Mouse (Mus musculus): ENCODE data around the gene Bicra. TPM values are rescaled to one million over a fixed set of nuclear protein-coding genes. Genes with fewer than 3 reads are reported as not detected.

The Bicra gene
- total RNA-seq, 1 experiment from 2014 or later, result 12.9 TPM

DNA sequence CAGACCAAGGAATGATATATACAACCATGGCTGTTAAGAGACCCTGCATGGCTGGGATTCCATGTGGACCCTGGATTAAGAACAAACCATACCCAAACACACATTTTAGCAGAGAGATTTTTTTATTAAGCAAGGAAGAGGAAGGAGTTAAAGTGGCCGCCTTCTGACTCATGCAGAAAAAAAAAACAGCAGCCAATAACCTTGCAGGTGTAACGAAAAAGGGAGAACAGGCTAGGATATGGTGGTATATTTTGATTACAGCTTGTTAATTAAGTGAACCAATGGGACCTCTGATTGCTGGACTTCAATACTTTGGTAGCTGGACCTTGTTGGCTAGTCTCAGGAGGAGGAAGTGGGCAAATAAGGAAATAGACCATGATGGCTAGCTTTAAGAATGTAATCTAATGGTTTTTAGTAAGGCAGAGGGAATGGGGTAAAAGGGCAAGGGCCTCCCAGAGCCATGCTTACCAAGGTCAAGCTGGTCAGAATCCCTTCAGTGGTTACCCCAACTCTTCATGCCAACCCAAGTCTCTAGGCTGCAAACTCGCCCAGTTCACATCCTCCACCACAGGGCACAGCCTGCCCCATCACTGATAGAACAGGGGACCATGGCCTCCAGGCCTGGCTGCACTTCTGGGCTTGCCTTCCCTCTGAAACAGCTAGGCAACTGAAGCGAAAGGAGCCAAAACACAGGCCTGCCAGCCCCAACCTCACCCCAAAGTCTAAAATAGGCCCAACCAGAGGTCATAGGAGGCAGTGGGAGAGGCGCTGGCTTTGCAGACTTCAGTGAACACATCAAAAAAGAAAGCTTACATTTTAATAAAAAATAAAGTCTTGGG, 28.2 kb downstream of the Bicra start:
- ATAC-seq (ENCODE audit: extremely low read depth, insufficient number of reproducible peaks, low FRiP score, poor library complexity, severe bottlenecking), result no peak

DNA sequence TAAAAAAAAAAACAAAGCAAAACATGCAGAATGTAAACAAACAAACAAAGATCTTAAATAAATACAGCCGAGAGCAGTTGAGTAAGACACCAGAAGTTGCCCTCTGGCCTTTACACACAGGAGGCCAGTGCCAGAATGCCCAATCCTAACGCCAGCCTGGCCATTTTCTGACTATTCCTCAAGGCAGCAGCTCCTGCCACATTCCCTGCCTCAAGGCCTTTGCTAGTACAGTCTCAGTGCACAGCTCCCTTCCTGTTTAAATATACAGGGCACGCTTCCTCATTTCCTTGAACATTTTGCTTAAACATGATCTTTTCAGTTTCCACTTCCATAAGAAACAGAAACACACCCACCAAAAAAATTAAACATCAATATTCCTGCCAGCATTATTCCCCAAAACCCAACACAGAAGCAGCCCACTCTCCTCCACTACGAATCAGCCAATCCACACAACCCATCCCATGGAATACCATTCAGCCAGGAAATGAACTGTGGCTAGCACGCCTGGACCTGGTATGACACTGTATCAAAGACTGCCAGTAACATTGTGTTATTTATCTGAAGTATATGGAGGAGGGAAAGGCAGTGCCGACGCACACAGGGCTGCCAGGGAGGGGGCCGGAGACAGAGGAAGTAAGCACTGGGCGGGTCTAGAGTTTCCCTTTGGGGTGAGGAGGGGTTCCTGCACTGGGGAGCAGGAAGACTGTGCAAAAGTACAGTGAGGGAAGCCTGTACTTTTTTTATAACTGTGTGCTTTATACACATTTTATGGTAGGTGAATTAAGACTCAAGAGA, 29.5 kb downstream of the Bicra start:
- peak; percentile 70 for ATAC-seq (ENCODE audit: extremely low read depth, insufficient number of reproducible peaks, low FRiP score, poor library complexity, severe bottlenecking)

GRCm38 (mm10) chr7:16015384-16015783, 32.3 kb downstream of the Bicra start:
- ATAC-seq (ENCODE audit: extremely low read depth, insufficient number of reproducible peaks, low FRiP score, poor library complexity, severe bottlenecking), result no peak

DNA sequence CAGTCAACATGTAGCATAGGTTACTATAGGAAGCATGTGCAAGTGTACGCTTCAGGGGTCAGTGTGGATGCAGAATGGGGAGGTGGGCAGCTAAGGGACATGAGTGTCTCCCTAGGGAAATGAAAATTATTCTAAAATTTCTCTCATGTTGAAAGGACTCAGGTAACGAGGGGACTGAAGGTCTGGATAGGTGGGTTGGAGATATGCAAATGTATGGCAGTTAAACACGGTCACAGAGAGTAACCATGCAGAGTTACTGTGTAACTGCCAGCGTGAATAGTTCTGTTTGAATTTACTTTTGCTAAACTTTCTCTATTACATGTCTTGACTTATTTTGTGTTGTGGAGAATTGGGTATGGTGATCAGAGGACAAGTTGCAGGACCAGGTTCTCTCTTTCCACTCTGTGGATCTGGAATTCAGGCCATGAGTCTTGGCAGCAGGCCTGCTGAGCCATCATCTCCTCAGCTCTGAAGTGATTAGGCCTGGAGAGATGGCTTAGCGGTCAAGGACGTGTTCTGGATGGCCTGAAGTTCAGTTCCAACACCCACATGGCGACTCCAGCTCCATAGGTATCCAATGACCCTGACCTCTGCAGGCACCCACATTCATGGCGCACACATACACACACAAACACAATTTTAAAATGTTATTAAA, 33.1 kb downstream of the Bicra start:
- ATAC-seq (ENCODE audit: extremely low read depth, insufficient number of reproducible peaks, low FRiP score, poor library complexity, severe bottlenecking), result no peak

GRCm38 (mm10) chr7:16013722-16014275, 33.9 kb downstream of the Bicra start:
- ATAC-seq (ENCODE audit: extremely low read depth, insufficient number of reproducible peaks, low FRiP score, poor library complexity, severe bottlenecking), result no peak

DNA sequence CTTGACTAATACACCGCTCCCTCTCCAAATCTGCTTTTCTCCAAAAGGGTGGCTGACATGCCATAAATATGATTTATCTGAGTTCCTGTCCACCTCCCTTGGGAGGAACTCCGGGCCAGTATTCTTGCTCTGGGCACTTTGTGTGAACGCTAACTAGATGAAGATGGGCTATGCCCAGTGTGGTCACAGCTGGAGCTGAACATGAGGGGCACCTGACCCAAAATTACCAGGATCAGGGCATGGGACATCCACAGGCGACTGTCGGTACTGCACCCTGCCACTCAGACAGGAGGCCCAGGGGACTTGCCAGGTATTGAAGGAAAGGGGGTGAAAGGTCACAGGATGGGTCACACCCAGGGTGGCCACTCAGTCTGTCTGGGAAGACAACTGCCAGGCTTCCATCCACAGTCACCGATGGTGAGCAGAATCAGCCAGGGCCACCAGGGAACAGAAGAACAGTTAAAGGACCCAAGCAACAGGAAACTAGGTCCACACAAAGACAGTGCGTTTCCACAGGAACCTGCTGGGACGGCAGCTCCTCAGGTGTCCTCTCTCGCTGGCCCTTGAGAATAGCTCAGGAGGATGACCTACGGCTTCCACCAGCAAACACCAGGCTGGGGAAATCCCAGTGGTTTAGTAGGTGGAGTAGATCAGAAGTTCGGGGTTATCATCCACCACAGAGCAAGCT, 35.0 kb downstream of the Bicra start:
- peak; percentile 45; the same call in 1 of the 2 replicates for ATAC-seq (ENCODE audit: extremely low read depth, insufficient number of reproducible peaks, low FRiP score, poor library complexity, severe bottlenecking)

DNA sequence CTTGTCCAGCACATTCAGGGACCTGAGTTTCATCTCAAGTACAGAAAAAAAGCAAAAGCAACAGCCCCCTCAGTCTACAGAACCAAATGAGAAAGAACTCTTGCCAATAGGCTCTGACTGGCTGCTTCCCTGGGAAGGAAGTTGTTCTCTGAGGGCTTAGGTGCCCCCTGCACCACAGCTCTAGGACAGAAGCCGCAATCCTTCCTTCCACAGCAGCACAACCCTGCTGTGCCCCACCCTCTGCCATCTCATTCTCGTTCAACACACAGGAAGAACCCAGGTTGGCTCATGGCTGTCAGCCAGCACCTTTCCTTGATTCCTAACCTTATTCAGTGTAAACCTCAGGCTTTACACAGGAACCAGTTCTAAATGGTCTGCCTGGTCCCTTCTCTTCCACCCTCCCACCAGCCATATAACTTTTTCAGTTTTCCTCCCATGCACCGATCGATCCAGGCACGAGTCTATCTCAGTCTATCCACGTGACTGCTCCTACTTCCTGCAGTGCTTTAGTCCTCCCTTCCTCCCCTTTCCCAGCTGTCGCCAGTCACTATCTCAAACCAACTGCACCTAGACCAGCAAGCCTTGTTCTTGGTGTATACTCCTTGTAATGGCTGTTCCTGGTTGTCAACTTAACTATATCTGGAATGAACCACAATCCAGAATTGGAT, 36.2 kb downstream of the Bicra start:
- no peak for ATAC-seq (ENCODE audit: extremely low read depth, insufficient number of reproducible peaks, low FRiP score, poor library complexity, severe bottlenecking)

DNA sequence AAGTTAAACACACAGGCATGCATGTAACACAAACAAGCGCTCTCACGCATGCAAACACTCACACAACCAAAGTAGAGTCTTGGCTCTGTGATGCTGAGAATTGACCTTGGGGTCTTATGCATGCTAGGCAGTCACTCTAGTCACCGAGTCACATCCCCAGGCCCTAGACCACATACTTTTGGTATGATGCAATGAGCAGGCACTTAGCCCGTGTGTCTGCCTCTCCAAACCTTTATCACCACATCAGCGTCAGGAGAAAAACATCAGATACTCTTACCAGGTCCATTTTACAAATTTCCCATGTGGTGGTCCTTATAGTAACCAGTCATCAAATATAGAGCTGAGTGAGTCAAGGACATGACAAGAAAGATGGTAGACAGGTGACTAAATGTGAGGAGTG, 37.1 kb downstream of the Bicra start:
- no peak for ATAC-seq (ENCODE audit: extremely low read depth, insufficient number of reproducible peaks, low FRiP score, poor library complexity, severe bottlenecking)

GRCm38 (mm10) chr7:16009636-16010035, 38.1 kb downstream of the Bicra start:
- ATAC-seq (ENCODE audit: extremely low read depth, insufficient number of reproducible peaks, low FRiP score, poor library complexity, severe bottlenecking), result no peak

DNA sequence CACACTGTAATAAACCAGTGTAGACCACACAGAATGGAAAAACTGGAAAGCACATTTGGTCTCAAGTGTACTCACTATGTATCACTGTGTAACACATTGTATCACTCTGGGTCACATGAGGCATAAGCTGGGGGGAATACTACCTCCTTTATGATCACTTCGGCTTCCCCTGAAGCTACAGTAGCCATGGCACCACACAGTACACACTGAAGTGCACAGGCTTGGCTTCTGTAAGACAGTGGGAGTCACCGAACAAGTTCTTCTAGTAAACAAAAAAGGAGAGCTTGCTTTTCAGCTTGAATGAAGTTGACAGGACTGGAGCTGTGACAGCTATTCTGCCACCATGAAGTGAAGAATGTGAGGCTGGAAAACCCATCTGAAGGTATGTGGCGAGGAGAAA, 42.7 kb downstream of the Bicra start:
- no peak for ATAC-seq (ENCODE audit: extremely low read depth, insufficient number of reproducible peaks, low FRiP score, poor library complexity, severe bottlenecking)

DNA sequence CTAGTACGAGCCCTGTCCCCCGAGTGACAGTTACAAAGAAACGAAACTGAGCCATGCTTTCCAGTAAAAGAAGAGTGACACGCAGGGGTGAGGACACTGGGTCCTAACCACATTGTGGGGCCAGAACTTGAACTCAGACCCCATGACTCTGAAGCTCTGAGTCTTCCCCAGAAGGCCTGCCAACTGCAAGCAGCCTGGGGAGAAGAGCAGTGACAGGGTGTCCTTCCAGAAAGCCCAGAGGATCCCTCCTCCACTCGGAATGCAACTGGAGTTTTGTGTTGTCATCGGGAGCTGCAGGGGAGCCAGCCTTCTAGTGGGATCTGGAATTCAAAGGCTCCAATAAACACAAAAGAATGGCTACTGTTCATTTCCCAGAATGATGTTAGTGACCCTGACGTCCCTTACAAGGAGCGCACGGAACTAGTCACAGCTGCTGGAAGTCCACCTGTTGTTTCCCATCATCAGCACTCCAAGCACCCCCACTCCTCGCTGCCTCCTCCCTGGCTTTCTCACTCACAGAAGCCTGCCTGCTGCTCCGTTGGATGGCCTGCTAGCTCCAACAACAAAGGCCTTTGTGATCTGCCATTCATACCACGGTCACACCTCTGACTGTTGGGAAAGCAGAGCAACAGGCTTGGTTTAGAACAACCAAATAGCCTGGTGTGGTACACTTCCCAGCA, 43.4 kb downstream of the Bicra start:
- ATAC-seq (ENCODE audit: extremely low read depth, insufficient number of reproducible peaks, low FRiP score, poor library complexity, severe bottlenecking), result no peak

DNA sequence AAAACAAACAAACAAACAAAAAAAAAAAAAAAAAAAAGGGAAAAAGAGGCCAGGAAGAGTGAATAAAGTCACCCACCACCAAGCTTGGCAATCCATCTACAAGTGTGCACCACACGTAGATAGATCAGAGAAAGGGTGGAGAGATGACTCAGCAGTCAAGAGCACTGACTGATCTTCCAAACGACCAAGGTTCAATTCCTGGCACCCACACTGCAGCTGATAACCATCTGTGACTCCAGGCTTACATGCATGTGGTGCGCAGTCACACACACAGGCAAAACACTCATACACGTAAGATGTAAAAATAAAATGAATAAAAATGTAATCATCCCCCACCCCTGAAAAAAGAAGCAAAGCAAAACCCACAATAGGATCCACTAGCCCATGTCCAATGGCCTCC, 44.7 kb downstream of the Bicra start:
- ATAC-seq (ENCODE audit: extremely low read depth, insufficient number of reproducible peaks, low FRiP score, poor library complexity, severe bottlenecking), result no peak

DNA sequence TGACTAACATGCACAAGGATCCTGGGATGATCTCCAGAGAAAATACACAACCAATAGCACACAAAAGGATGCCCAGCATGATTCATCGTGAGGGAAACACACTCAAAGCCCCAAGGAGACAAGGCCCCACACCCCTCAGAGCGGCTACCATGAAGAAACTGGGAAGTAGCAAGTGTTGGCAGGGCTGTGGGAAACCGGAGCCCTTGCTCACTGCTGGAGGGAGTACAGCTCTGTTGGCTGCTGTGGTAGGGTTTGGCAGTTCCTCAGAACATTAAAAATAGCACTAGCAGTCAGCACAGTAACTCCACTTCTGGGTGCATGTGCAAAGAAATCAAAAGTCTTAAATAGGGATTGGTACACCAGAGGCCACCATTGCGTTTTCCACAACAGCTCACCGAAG, 45.5 kb downstream of the Bicra start:
- ATAC-seq (ENCODE audit: extremely low read depth, insufficient number of reproducible peaks, low FRiP score, poor library complexity, severe bottlenecking), result no peak

DNA sequence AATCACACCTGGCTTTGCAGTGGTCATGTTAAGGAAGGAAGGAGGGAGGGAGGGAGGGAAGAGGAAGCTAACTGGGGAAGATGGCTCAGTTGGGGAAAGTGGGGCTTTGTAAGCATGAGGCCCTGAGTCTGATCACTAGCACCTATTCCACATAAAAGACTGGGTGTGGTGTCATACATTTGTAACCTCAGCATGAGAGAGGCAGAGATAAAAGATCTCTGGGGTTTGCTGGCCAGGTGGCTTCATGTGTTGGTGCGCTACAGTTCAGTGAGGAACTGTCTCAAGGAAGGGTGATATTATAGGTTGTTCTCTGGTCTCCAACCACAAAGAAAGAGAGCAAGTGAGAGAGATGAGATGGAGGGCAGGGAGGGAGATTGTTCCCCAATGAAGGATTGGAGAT, 46.0 kb downstream of the Bicra start:
- ATAC-seq (ENCODE audit: extremely low read depth, insufficient number of reproducible peaks, low FRiP score, poor library complexity, severe bottlenecking), result peak; percentile 9; the same call in 1 of the 2 replicates

DNA sequence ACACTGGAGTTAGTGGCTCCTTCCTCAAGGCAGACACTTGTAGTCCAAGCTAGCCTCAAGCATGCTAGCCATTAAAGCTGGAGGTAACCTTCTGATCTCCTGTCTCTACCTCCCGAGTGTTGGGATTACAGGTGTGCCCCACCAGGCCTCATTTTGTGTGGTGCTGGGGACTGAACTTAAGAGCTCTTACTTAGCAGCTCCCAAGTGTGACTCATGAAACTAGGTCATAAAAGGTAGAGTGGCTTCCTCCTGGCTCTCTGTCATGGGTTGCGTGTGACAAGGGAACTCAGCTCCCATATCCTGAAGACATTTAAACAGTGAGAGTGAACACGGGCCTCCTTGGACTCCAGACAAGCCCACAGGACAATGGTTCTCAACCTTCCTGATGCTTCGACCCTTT, 53.9 kb downstream of the Bicra start:
- no peak for ATAC-seq (ENCODE audit: extremely low read depth, insufficient number of reproducible peaks, low FRiP score, poor library complexity, severe bottlenecking)

GRCm38 (mm10) chr7:15993152-15993551, 54.6 kb downstream of the Bicra start:
- no peak for ATAC-seq (ENCODE audit: extremely low read depth, insufficient number of reproducible peaks, low FRiP score, poor library complexity, severe bottlenecking)

DNA sequence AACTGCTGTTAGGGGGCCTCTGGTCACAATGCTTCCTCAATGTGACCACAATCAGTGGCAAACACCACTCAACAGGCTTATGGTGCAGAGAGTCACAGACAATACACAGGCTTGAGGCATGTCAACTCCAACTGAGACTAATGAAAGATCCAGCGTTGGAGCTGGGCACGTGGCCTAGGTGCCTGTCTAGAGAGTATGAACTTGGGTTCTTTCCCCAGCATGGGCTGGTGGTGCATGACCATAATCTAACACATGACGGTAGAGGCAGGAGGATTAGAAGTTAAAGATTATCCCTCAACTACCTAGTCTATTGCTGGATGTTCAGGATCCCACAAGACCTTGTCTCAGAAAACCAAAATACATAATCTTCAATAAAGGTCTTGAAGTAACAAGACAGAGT, 56.0 kb downstream of the Bicra start:
- no peak for ATAC-seq (ENCODE audit: extremely low read depth, insufficient number of reproducible peaks, low FRiP score, poor library complexity, severe bottlenecking)

Data from neutrophil, adult 5-6 weeks (primary cell).